Mouse (Mus musculus): ENCODE results near the gene Obsl1.
A peak's percentile ranks its signal among the peaks of the same experiment; 100 is the strongest.

Obsl1 gene

GRCm38 (mm10) chr1:75505956-75506831, at the start of gene Obsl1:
Obsl1 (minus strand) TSS chr1:75506452.
- DNase-seq = peak; percentile 86 to 92

GRCm38 (mm10) chr1:75555680-75556079, 49.4 kb upstream of the Obsl1 start:
- DNase-seq = no peak

GRCm38 (mm10) chr1:75550586-75550985, 44.3 kb upstream of the Obsl1 start:
- no peak for DNase-seq

GRCm38 (mm10) chr1:75549289-75550279, 43.3 kb upstream of the Obsl1 start:
- no peak for DNase-seq

- DNase-seq = no peak
Observed at GRCm38 (mm10) chr1:75548871-75549270, 42.6 kb upstream of the Obsl1 start.

GRCm38 (mm10) chr1:75548083-75548482, 41.8 kb upstream of the Obsl1 start:
- DNase-seq = no peak

GRCm38 (mm10) chr1:75547351-75547750, 41.1 kb upstream of the Obsl1 start:
- DNase-seq = no peak

GRCm38 (mm10) chr1:75545965-75546956, 40.0 kb upstream of the Obsl1 start, which contains the start of gene Slc4a3:
Slc4a3 (plus strand) TSS chr1:75546266.
- peak; percentile 75 to 83 for DNase-seq

GRCm38 (mm10) chr1:75544351-75544750, 38.1 kb upstream of the Obsl1 start:
- no peak for DNase-seq

GRCm38 (mm10) chr1:75541496-75541895, 35.2 kb upstream of the Obsl1 start:
- no peak for DNase-seq

GRCm38 (mm10) chr1:75538597-75539190, 32.4 kb upstream of the Obsl1 start:
- no peak for DNase-seq

GRCm38 (mm10) chr1:75537587-75537986, 31.3 kb upstream of the Obsl1 start:
- DNase-seq = no peak

- DNase-seq = no peak
Observed at GRCm38 (mm10) chr1:75533325-75534252, 27.3 kb upstream of the Obsl1 start.

- no peak for DNase-seq
Observed at GRCm38 (mm10) chr1:75532280-75533172, 26.3 kb upstream of the Obsl1 start.

- no peak for DNase-seq
Observed at GRCm38 (mm10) chr1:75530546-75530945, 24.3 kb upstream of the Obsl1 start.

- no peak for DNase-seq
Observed at GRCm38 (mm10) chr1:75524679-75525078, 18.4 kb upstream of the Obsl1 start.

GRCm38 (mm10) chr1:75521321-75522031, 15.2 kb upstream of the Obsl1 start, which contains the start of gene Stk11ip:
Stk11ip (plus strand) TSS chr1:75521529.
- peak; percentile 95 to 97 for DNase-seq

GRCm38 (mm10) chr1:75519576-75519975, 13.3 kb upstream of the Obsl1 start:
- DNase-seq = peak in 1 of 2 experiments; percentile 43

GRCm38 (mm10) chr1:75518427-75518826, 12.2 kb upstream of the Obsl1 start:
- DNase-seq = no peak

Data from kidney, postnatal 4 days (tissue).